Mouse (Mus musculus): ENCODE measurements at regions not wholly inside any gene's neighbourhood (a gene's known extent, or its start where the extent isn't known, plus 50 kb on each side); places are given as distances from the start of the nearest gene placed in this dataset.

GRCm38 (mm10) chr8:126756300-126757097 lies 162.7 kb upstream of the Irf2bp2 start:
- TF ChIP-seq CTCF (IDR thresholded peaks at IDR 0.05; ENCODE audit: insufficient read depth, low read depth, low read length) (no peak), POLR2A (IDR thresholded peaks at IDR 0.05; ENCODE audit: insufficient read depth, low read depth, low read length) (no peak)

Measured in olfactory bulb, adult 2 months (tissue).